Mouse (Mus musculus): ENCODE data around the gene Erlin1.

The Erlin1 gene

GRCm38 (mm10) chr19:44069121-44069913 lies at the start of gene Erlin1:
TSS of gene Erlin1 (minus strand) at chr19:44069785.
- CTCF ChIA-PET = interaction anchor here (1.0 kb wide), 1 partner anchor 237 kb away, joined by 3 read pairs; no protein-coding TSS in a partner anchor

- CTCF ChIA-PET = no interaction called here
These were observed 48.2 kb upstream of the Erlin1 start for GRCm38 (mm10) chr19:44117793-44118192.

- CTCF ChIA-PET = no interaction called here
These were observed 42.1 kb upstream of the Erlin1 start for GRCm38 (mm10) chr19:44111706-44112105.

GRCm38 (mm10) chr19:44110356-44110755 lies 40.8 kb upstream of the Erlin1 start:
- CTCF ChIA-PET = interaction anchor here (0.8 kb wide), 1 partner anchor 295 kb away, joined by 5 read pairs; no protein-coding TSS in a partner anchor

GRCm38 (mm10) chr19:44108996-44109395 lies 39.4 kb upstream of the Erlin1 start:
- CTCF ChIA-PET = no interaction called here

GRCm38 (mm10) chr19:44107661-44108521 lies 38.3 kb upstream of the Erlin1 start:
- CTCF ChIA-PET = no interaction called here

GRCm38 (mm10) chr19:44106831-44107660 lies 37.5 kb upstream of the Erlin1 start, which contains the start of gene Chuk:
TSS of gene Chuk (minus strand) at chr19:44107480.
- CTCF ChIA-PET = no interaction called here

- CTCF ChIA-PET = no interaction called here
These were observed 34.8 kb upstream of the Erlin1 start for GRCm38 (mm10) chr19:44104393-44104792.

GRCm38 (mm10) chr19:44103001-44103400 lies 33.4 kb upstream of the Erlin1 start:
- CTCF ChIA-PET = no interaction called here

- CTCF ChIA-PET = no interaction called here
These were observed 31.3 kb upstream of the Erlin1 start for GRCm38 (mm10) chr19:44100840-44101239.

GRCm38 (mm10) chr19:44086278-44086677 lies 16.7 kb upstream of the Erlin1 start:
- CTCF ChIA-PET = no interaction called here

- CTCF ChIA-PET = no interaction called here
These were observed 11.3 kb upstream of the Erlin1 start for GRCm38 (mm10) chr19:44080920-44081319.

GRCm38 (mm10) chr19:44080023-44080422 lies 10.4 kb upstream of the Erlin1 start:
- CTCF ChIA-PET = no interaction called here

GRCm38 (mm10) chr19:44077024-44077423 lies 7.4 kb upstream of the Erlin1 start:
- CTCF ChIA-PET = no interaction called here

GRCm38 (mm10) chr19:44076457-44076856 lies 6.9 kb upstream of the Erlin1 start:
- CTCF ChIA-PET = no interaction called here

GRCm38 (mm10) chr19:44074986-44075385 lies 5.4 kb upstream of the Erlin1 start:
- CTCF ChIA-PET = no interaction called here

GRCm38 (mm10) chr19:44071166-44071565 lies 1.6 kb upstream of the Erlin1 start:
- CTCF ChIA-PET = no interaction called here

GRCm38 (mm10) chr19:44069914-44070232 lies 288 bp upstream of the Erlin1 start:
- CTCF ChIA-PET = no interaction called here

GRCm38 (mm10) chr19:44068232-44068631 lies 1.4 kb downstream of the Erlin1 start:
- CTCF ChIA-PET = interaction anchor here (1.0 kb wide), 1 partner anchor 236 kb away, joined by 3 read pairs; no protein-coding TSS in a partner anchor

- CTCF ChIA-PET = no interaction called here
These were observed 2.1 kb downstream of the Erlin1 start for GRCm38 (mm10) chr19:44067323-44068049.

GRCm38 (mm10) chr19:44064734-44065133 lies 4.9 kb downstream of the Erlin1 start:
- CTCF ChIA-PET = interaction anchor here (0.6 to 0.7 kb wide), 2 partner anchors 76 to 82 kb away, joined by 4 to 5 read pairs; no protein-coding TSS in a partner anchor

All from spleen, embryonic (tissue).